In genomic region chr9:97003173-97003572, GRCm38 (mm10) we compare ENCODE assay signal across 27 mouse cellular contexts. TPM values are rescaled to one million over a fixed set of nuclear protein-coding genes. Genes with fewer than 3 reads are reported as not detected.
DNase-seq lines count a peak whose midpoint lies in the region; ATAC-seq and TF ChIP-seq lines count a peak whose summit lies in the region.
"Had no signal": no experiment of that assay in that cellular context is flagged by ENCODE, and none has a peak within 500 bp of the region (broad histone marks: within the 10 kb centered on the region; RNA-seq: fewer than 3 reads in every experiment).

No protein-coding gene starts in this region.

- TF ChIP-seq POLR2A in CH12.LX (IDR thresholded peaks at IDR 0.05; ENCODE audit: low read depth, low read length) = no peak

- no peak for ATAC-seq in kidney, embryonic 15.5 days (replicated peaks; ENCODE audit: low FRiP score)
- peak; percentile 74 for ATAC-seq in intestine, embryonic 15.5 days
- peak; percentile 36; the same call in 1 of the 2 replicates for ATAC-seq in stomach, embryonic 15.5 days (ENCODE audit: insufficient read depth, low FRiP score, low read depth)
- no peak for ATAC-seq in megakaryocyte progenitor cell, adult 5-6 weeks (replicated peaks; ENCODE audit: poor library complexity)
- ATAC-seq: activated CD4-positive, CD25-positive, alpha-beta regulatory T cell, adult 4 months; forebrain, embryonic 14.5 days; forebrain, embryonic 16.5 days; Patski had no signal

- in situ Hi-C loops in CH12.LX (cut with MboI; ENCODE audit: low pct_ligation_motif_present, low pct_unique_long_range_greater_than_20kb, low sequenced_read_pairs) = no loop called here

- 0 out of 2 replicates have a peak overlapping the region, but pooled peaks have one; percentile 15 for H3K9ac ChIP-seq in kidney, embryonic 15.5 days
- no peak overlapping the region for H3K9ac ChIP-seq in CH12.LX (ENCODE audit: insufficient read depth, low read depth)
- no peak overlapping the region for H3K9ac ChIP-seq in intestine, embryonic 15.5 days
- H3K9ac ChIP-seq in stomach, embryonic 15.5 days = no peak overlapping the region
- H3K9ac ChIP-seq: embryonic facial prominence, embryonic 13.5 days; embryonic facial prominence, embryonic 15.5 days; forebrain, embryonic 12.5 days had no signal

- no peak overlapping the region for H3K27ac ChIP-seq in kidney, embryonic 15.5 days
- H3K27ac ChIP-seq in CH12.LX (ENCODE audit: insufficient read depth, low read depth) = no peak overlapping the region
- peak overlapping the region; percentile 27; the same call in 1 of the 2 replicates for H3K27ac ChIP-seq in intestine, embryonic 15.5 days
- peak overlapping the region; percentile 51; the same call in 1 of the 2 replicates for H3K27ac ChIP-seq in stomach, embryonic 15.5 days
- H3K27ac ChIP-seq: embryonic facial prominence, embryonic 13.5 days; embryonic facial prominence, embryonic 15.5 days; forebrain, embryonic 12.5 days had no signal

- no peak overlapping the region for H3K4me3 ChIP-seq in kidney, embryonic 15.5 days (replicated peaks)
- no peak overlapping the region for H3K4me3 ChIP-seq in CH12.LX (replicated peaks in 1 of 3; ENCODE audit: low read depth in 2 of 3, low read length in 2 of 3, poor library complexity in 1 of 3)
- no peak overlapping the region for H3K4me3 ChIP-seq in intestine, embryonic 15.5 days (replicated peaks)
- H3K4me3 ChIP-seq in stomach, embryonic 15.5 days (replicated peaks) = no peak overlapping the region
- H3K4me3 ChIP-seq: embryonic facial prominence, embryonic 13.5 days; embryonic facial prominence, embryonic 15.5 days; erythroblast, embryonic 14.5 days; forebrain, embryonic 10.5 days; forebrain, embryonic 12.5 days had no signal

- no peaks in the 10 kb centered on the region for H3K27me3 ChIP-seq in kidney, embryonic 15.5 days
- peaks cover 18% of the 10 kb centered on the region for H3K27me3 ChIP-seq in CH12.LX (replicated peaks)
- H3K27me3 ChIP-seq in intestine, embryonic 15.5 days (replicated peaks) = no peaks in the 10 kb centered on the region
- no peaks in the 10 kb centered on the region for H3K27me3 ChIP-seq in stomach, embryonic 15.5 days (replicated peaks)
- H3K27me3 ChIP-seq: embryonic facial prominence, embryonic 13.5 days; embryonic facial prominence, embryonic 15.5 days; forebrain, embryonic 12.5 days; Patski had no signal

- dilution Hi-C loops in CH12.LX (cut with MboI; ENCODE audit: extremely low pct_ligation_motif_present, extremely low pct_unique_long_range_greater_than_20kb, low sequenced_read_pairs) = no loop called here

- peaks cover 18% of the 10 kb centered on the region for H3K4me1 ChIP-seq in kidney, embryonic 15.5 days
- H3K4me1 ChIP-seq in CH12.LX (ENCODE audit: control insufficient read depth in 1 of 2, insufficient read depth in 2 of 2) = no peaks in the 10 kb centered on the region
- H3K4me1 ChIP-seq in intestine, embryonic 15.5 days (replicated peaks) = peaks cover 8% of the 10 kb centered on the region
- peaks cover 7% of the 10 kb centered on the region; the same call in 1 of the 2 replicates for H3K4me1 ChIP-seq in stomach, embryonic 15.5 days

- TF ChIP-seq CTCF in CH12.LX (conservative IDR thresholded peaks at IDR 0.05 in 1 of 2, IDR thresholded peaks at IDR 0.05 in 1 of 2; ENCODE audit: low read depth in 2 of 2, low read length in 2 of 2) = no peak

- no peak for TF ChIP-seq EP300 in CH12.LX (IDR thresholded peaks at IDR 0.05; ENCODE audit: low read length)

- H3K36me3 ChIP-seq in kidney, embryonic 15.5 days = no peaks in the 10 kb centered on the region
- no peaks in the 10 kb centered on the region for H3K36me3 ChIP-seq in CH12.LX (replicated peaks in 1 of 2; ENCODE audit: control insufficient read depth in 1 of 2, insufficient read depth in 1 of 2, low read length in 1 of 2)
- no peaks in the 10 kb centered on the region for H3K36me3 ChIP-seq in intestine, embryonic 15.5 days
- H3K36me3 ChIP-seq in stomach, embryonic 15.5 days = no peaks in the 10 kb centered on the region
- H3K36me3 ChIP-seq: embryonic facial prominence, embryonic 13.5 days; embryonic facial prominence, embryonic 15.5 days; G1E had no signal

- DNase-seq in kidney, adult 9 months = no peak
- no peak for DNase-seq in CH12.LX (ENCODE audit: extremely low read depth)
- no peak for DNase-seq in cerebellum, adult 11 months
- DNase-seq in spleen, postnatal 10 days (ENCODE audit: low spot score in 2 of 2) = no peak
- DNase-seq: adrenal gland, adult 8-10 months; adrenal gland, postnatal 14 days; adrenal gland, postnatal 36 days; cerebellum, adult 18-20 months; cerebellum, adult 8-10 months; cerebellum, adult 9-11 months; cerebellum, postnatal 14 days; cerebellum, postnatal 36 days; embryo, embryonic 11 days had no signal

- H3K9me3 ChIP-seq in kidney, embryonic 15.5 days (replicated peaks) = no peaks in the 10 kb centered on the region
- peaks cover 5% of the 10 kb centered on the region for H3K9me3 ChIP-seq in CH12.LX (replicated peaks; ENCODE audit: low read length)
- no peaks in the 10 kb centered on the region for H3K9me3 ChIP-seq in intestine, embryonic 15.5 days
- peaks cover 3% of the 10 kb centered on the region; the same call in 1 of the 2 replicates for H3K9me3 ChIP-seq in stomach, embryonic 15.5 days
- H3K9me3 ChIP-seq: embryonic facial prominence, embryonic 15.5 days had no signal

- no peak for TF ChIP-seq RAD21 in CH12.LX (IDR thresholded peaks at IDR 0.05; ENCODE audit: low read depth, low read length)

- no peaks in the 10 kb centered on the region for H3K79me2 ChIP-seq in CH12.LX (replicated peaks; ENCODE audit: control insufficient read depth, extremely low read depth, insufficient read depth, poor library complexity, severe bottlenecking)

- 44% methylated on average over 5 of the region's 5 CpGs for WGBS in kidney, embryonic 15.5 days
- WGBS in intestine, embryonic 15.5 days = 30% methylated on average over 5 of the region's 5 CpGs
- 36% methylated on average over 5 of the region's 5 CpGs for WGBS in stomach, embryonic 15.5 days

- no peak overlapping the region for H3K4me2 ChIP-seq in kidney, embryonic 15.5 days
- H3K4me2 ChIP-seq in CH12.LX (ENCODE audit: insufficient read depth, low read depth, poor library complexity, severe bottlenecking) = no peak overlapping the region
- no peak overlapping the region for H3K4me2 ChIP-seq in intestine, embryonic 15.5 days (replicated peaks)
- no peak overlapping the region for H3K4me2 ChIP-seq in stomach, embryonic 15.5 days
- H3K4me2 ChIP-seq: embryonic facial prominence, embryonic 13.5 days; embryonic facial prominence, embryonic 15.5 days; forebrain, embryonic 12.5 days had no signal

TF ChIP-seq in CH12.LX, 34 proteins besides CTCF, POLR2A, EP300 and RAD21:
- TF ChIP-seq SMC3 (IDR thresholded peaks at IDR 0.05; ENCODE audit: low read depth, low read length) (no peak), ZNF384 (IDR thresholded peaks at IDR 0.05; ENCODE audit: low read depth, low read length) (peak; percentile 81)

RNA-seq across cellular contexts. Expression of gene Spsb4, which starts 15.5 kb away (rescaled TPM):
- 56.8 and 58.0 TPM in 2 replicates for polyA plus RNA-seq in kidney, embryonic 15.5 days (2015; fragmentation: Nextera tagmentation; extraction: Ambion mirVana)
- total RNA-seq in CH12.LX (2012; rRNA removed) = not detected in 2 replicates
- not detected in 2 replicates for total RNA-seq in CH12.LX (2014; rRNA removed)
- polyA plus RNA-seq in CH12.LX (2012; ENCODE audit: insufficient read length, low read depth) = not detected in 2 replicates
- polyA plus RNA-seq in intestine, embryonic 15.5 days (2015; fragmentation: Nextera tagmentation; extraction: Ambion mirVana) = 29.3 and 29.9 TPM in 2 replicates
- 21.5 and 25.4 TPM in 2 replicates for polyA plus RNA-seq in stomach, embryonic 15.5 days (2015; fragmentation: Nextera tagmentation; extraction: Ambion mirVana)
- total RNA-seq in megakaryocyte progenitor cell, adult 5-6 weeks (2015) = 2.7 and 4.2 TPM in 2 replicates
- total RNA-seq in megakaryocyte progenitor cell, adult 5-6 weeks (2017) = 2.0 and 2.5 TPM in 2 replicates
- total RNA-seq: G1E had no signal
- polyA plus RNA-seq: G1E had no signal

Comparison
In these comparisons a context has a peak if more than half of its experiments do, and no peak if none do; other contexts are left out.
1. ATAC-seq: peak in intestine, embryonic 15.5 days (single experiment) and stomach, embryonic 15.5 days (single experiment); none in kidney, embryonic 15.5 days (single experiment) and megakaryocyte progenitor cell, adult 5-6 weeks (single experiment).
2. H3K27ac ChIP-seq: peak in intestine, embryonic 15.5 days (single experiment) and stomach, embryonic 15.5 days (single experiment); none in kidney, embryonic 15.5 days (single experiment) and CH12.LX (single experiment).
3. RNA of gene Spsb4, which starts 15.5 kb away (polyA plus RNA-seq): 56.8 to 58.0 TPM in kidney, embryonic 15.5 days, 29.3 to 29.9 TPM in intestine, embryonic 15.5 days and 21.5 to 25.4 TPM in stomach, embryonic 15.5 days; not detected in CH12.LX; every median in the first group is over 10 times any median in the second.